Mouse (Mus musculus) hindbrain, embryonic 12.5 days (tissue): ENCODE results near the gene Hnrnpa1. TPM values are rescaled to one million over a fixed set of nuclear protein-coding genes. Genes with fewer than 3 reads are reported as not detected.

Experiments
- ATAC-seq: fragments of 200-750 bp; cut with Nextera tagmentation; 2 replicates; pipeline ENCODE4 v1.8.0; 2017; ENCODE audit warnings: moderate TSS enrichment; ENCODE audit not compliant: low FRiP score
- H3K27ac ChIP-seq: fragments of 300-500 bp; sonication (generic); 2 replicates; pipeline ENCODE4 v1.5.1; 2016; ENCODE audit warnings: mild to moderate bottlenecking
- H3K27me3 ChIP-seq: fragments of 300-500 bp; sonication (generic); 2 replicates; pipeline ENCODE4 v1.6.1; 2016; ENCODE audit warnings: mild to moderate bottlenecking
- H3K36me3 ChIP-seq: fragments of 300-500 bp; sonication (generic); 2 replicates; pipeline ENCODE4 v1.6.1; 2016; ENCODE audit warnings: mild to moderate bottlenecking
- H3K4me1 ChIP-seq: fragments of 300-500 bp; sonication (generic); 2 replicates; pipeline ENCODE4 v1.6.1; 2016
- H3K4me2 ChIP-seq: fragments of 300-500 bp; sonication (generic); replicated peaks from 2 replicates; pipeline ENCODE4 v1.6.1; 2016; ENCODE audit warnings: mild to moderate bottlenecking
- H3K4me3 ChIP-seq: fragments of 300-500 bp; sonication (generic); 2 replicates; pipeline ENCODE4 v1.5.1; 2016; ENCODE audit warnings: mild to moderate bottlenecking
- H3K9ac ChIP-seq: fragments of 300-500 bp; sonication (generic); 2 replicates; pipeline ENCODE4 v1.6.1; 2016; ENCODE audit warnings: mild to moderate bottlenecking, moderate library complexity
- H3K9me3 ChIP-seq: fragments of 300-500 bp; sonication (generic); replicated peaks from 2 replicates; pipeline ENCODE4 v1.6.1; 2016; ENCODE audit warnings: mild to moderate bottlenecking
- WGBS: fragments of 180-500 bp; shearing (Covaris S2); methylation state at CpG from one replicate; pipeline ENCODE4 v1.1.7; 2016; 5-methylcytosine and 5-hydroxymethylcytosine counted together
- polyA plus RNA-seq: library from polyadenylated mRNA; unstranded; fragments of >200 nt; fragmentation: Nextera tagmentation; extraction: Ambion mirVana; gene quantifications from 2 replicates; pipeline ENCODE4 v1.2.1, GENCODE M21; 2016

Hnrnpa1 gene
- polyA plus RNA-seq: 1,137 and 1,149 TPM in 2 replicates

DNA sequence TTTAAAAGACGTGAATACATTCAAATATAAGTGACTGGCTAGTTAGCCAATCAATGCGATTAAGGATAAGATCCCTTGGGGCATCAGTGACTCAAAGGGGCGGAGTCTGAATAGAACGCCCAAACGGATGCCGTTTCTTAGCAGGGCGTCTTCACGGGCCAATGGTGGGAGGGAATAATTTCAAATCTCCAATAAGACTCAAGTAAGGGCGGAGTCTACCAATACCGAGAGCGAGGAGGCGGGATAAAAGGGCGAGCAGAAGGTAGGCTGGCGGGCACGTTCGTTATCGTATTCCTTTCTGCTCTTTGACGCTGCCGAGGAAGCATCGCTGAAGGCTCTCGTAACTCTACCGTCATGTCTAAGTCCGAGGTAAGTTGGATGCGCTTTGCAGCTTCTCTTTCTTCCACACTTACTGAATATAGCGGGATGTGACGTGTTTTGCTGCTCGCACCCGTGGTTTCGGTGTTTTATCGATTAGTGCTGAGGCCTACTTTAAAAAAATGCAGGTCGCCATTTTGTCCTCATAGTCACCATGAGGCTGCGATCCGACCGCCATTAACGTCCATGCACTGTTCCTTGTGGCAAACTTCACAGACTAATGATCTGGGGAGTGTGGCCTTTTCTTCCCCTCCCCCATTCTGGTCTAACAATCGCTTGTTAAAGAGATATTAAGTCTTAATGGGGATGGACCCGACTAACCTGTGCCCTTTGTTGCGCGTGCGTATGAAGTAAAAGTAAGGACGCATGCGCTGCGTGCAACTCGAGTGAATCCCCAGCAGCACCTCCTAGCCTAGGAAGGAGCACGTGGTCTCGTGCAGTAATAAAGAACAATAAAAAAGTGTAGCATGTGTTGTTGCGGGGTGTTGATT lies at the start of gene Hnrnpa1:
Gene Hnrnpa1 (plus strand): TSS at position 273 of the 869 bp plus-strand sequence.
- Histone ChIP-seq H3K9me3 (no peaks in the 10 kb centered on the region), H3K27ac (peak within 1 kb of the TSS; percentile 89), H3K36me3 (peaks cover 35% of the 10 kb centered on the region), H3K4me1 (peaks cover 37% of the 10 kb centered on the region), H3K9ac (peak within 1 kb of the TSS; percentile 78), H3K27me3 (no peaks in the 10 kb centered on the region), H3K4me3 (peak within 1 kb of the TSS; percentile 66), H3K4me2 (peak within 1 kb of the TSS; percentile 86)
- peak; percentile 92 for ATAC-seq
- under 1% methylated on average over 47 of the region's 47 CpGs for WGBS

DNA sequence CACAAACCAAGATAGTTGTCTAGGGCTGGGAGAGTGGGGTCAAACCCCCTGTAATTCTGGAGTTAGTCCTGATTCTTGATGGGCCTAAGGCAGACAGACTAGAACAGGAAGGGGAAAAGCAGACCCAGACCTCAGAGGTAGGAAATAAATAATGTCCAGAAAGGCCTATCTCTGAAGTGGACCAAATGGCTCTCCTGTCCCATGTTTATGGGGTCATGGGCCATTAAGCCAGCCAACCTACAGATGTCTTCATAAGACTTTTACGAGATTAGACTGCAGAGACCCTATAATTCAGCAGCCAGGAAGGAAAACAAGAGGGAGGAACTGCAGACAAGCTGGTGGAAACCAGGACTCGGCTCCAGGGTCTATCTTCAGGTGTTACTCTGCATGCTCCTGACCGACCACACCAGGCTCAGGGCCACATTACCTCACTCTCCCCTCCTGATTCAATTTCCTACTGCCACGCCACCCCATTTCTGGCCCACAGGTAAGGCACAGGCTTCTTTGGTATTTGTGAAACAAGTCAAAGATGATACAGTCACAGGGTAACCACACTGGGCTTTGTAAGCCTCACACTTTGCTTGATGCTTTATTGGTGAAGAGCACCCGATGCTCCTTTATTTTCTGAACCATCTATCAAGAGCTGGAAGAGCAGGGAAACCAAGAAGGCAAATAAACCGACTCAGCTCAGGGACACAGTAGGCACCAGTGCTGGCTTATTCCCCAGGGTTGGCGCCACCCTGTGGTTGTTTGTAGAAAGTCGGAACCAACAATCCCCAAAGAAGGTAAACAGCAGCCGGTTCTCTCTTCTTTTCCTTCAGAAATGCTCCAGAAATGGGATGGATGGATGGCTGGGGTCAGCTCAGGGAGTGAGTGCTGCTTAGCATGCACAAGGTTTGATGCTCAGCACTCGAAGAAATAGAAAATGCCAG lies 49.4 kb upstream of the Hnrnpa1 start:
- no peak overlapping the region for H3K4me2 ChIP-seq
- no peak overlapping the region for H3K4me3 ChIP-seq
- H3K9me3 ChIP-seq: no peaks in the 10 kb centered on the region
- H3K9ac ChIP-seq: no peak overlapping the region
- H3K27me3 ChIP-seq: no peaks in the 10 kb centered on the region
- H3K36me3 ChIP-seq: peaks cover 41% of the 10 kb centered on the region
- no peak for ATAC-seq
- no peaks in the 10 kb centered on the region for H3K4me1 ChIP-seq
- no peak overlapping the region for H3K27ac ChIP-seq
- 70% methylated on average over 10 of the region's 10 CpGs for WGBS

DNA sequence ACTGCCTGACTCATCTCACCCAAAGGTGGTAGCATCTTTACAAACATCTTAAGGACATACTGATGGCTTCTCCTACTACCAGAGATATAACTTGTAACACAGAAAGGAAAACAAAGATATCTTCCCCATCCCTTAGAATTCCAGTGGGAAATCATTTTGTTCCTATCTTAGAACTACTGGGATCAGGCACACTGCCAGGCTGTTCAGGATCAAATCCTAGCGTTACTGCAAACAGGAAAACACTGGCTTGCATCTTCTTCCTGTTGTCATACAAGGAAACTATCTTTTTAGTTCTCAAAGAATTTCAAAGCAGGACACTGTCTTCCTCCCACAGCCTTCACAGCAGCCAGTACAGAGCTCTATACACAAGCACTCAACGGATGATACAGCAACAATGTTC lies 46.6 kb upstream of the Hnrnpa1 start:
- Histone ChIP-seq H3K4me1 (no peaks in the 10 kb centered on the region), H3K27ac (no peak overlapping the region), H3K4me2 (no peak overlapping the region), H3K9ac (no peak overlapping the region), H3K4me3 (no peak overlapping the region), H3K36me3 (peaks cover 67% of the 10 kb centered on the region), H3K27me3 (no peaks in the 10 kb centered on the region), H3K9me3 (no peaks in the 10 kb centered on the region)
- 89% methylated on average over 2 of the region's 2 CpGs for WGBS
- ATAC-seq: no peak

DNA sequence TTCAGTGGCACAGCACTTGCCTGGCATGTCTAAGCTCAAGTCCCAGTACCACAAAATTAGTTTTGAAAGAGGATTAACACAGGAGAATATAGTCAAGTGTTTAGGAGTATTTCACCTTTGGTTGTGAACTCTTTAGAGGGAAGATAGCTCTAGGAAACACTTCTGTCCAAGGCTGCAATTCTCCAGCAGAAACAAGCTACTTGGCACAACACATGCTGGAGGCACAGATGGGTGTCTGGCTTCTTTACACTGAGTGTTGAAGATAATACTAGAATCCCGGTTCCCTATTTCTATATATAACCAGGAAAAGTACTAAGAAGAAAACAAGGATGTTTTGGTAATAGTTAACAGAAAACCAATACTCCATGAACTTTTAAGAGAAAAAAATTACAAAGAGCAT lies 43.4 kb upstream of the Hnrnpa1 start:
- no peak for ATAC-seq
- no peak overlapping the region for H3K9ac ChIP-seq
- no peaks in the 10 kb centered on the region for H3K27me3 ChIP-seq
- H3K4me1 ChIP-seq: no peaks in the 10 kb centered on the region
- 96% methylated on average over 1 of the region's 1 CpGs for WGBS
- H3K27ac ChIP-seq: no peak overlapping the region
- no peaks in the 10 kb centered on the region for H3K9me3 ChIP-seq
- no peak overlapping the region for H3K4me2 ChIP-seq
- no peak overlapping the region for H3K4me3 ChIP-seq
- H3K36me3 ChIP-seq: peaks cover 71% of the 10 kb centered on the region

DNA sequence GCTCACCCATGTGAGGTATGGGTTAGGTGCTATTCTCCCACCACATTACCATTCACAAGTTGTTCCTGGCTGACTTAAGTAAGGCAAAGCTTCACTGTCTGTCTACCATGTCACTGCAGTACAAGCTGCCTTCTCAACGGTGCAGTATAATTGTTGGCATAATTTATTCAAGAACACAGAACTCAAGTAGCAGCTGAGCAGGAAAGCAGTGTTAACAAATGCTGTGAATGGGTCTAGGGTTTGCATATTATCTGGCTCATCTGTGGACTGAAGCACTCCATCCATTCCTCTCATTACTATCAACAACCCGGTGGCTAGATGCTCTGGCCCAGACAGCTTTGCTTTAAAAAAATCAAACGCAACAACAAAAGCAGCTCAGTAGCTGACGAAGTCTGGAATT lies 42.4 kb upstream of the Hnrnpa1 start:
- no peak overlapping the region for H3K27ac ChIP-seq
- ATAC-seq: no peak
- no peaks in the 10 kb centered on the region for H3K4me1 ChIP-seq
- no peak overlapping the region for H3K9ac ChIP-seq
- no peak overlapping the region for H3K4me2 ChIP-seq
- no peak overlapping the region for H3K4me3 ChIP-seq
- H3K9me3 ChIP-seq: no peaks in the 10 kb centered on the region
- H3K36me3 ChIP-seq: peaks cover 70% of the 10 kb centered on the region
- no peaks in the 10 kb centered on the region for H3K27me3 ChIP-seq
- 87% methylated on average over 4 of the region's 4 CpGs for WGBS

DNA sequence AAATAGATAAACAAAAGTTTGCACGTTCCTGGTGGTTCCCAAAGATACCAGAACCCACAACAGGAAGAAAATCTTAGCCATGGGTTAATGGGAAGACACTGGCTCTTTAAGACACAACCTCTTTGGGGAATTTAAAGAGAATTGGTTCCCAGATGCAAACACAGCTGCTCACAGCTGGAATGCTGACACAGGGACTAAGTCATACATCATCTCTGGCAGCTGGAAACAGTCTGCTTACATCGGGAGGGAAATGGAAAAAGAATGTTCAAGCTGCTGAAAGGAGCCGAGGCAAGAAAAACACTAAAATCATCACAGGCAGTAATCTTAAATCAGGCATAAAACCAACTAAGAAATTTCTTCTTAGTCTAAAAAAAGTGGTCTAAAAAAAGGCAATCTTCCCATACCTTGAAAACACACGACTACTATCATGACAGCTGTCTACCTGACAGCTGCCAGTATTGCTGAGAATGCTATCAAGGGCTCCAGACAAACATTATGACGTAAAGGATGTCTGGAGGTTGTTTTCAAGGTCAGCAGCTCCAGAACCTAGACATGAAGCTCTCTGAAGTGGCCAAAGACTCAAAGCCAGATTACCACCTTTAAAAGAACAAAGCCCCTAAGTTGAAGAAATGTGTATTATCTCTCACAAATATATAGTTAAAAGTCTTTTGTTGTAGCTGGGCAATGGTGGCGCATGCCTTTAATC lies 38.0 kb upstream of the Hnrnpa1 start:
- Histone ChIP-seq H3K27me3 (no peaks in the 10 kb centered on the region), H3K9ac (no peak overlapping the region), H3K4me3 (no peak overlapping the region), H3K4me1 (no peaks in the 10 kb centered on the region), H3K27ac (peak overlapping the region; percentile 35), H3K4me2 (no peak overlapping the region), H3K9me3 (no peaks in the 10 kb centered on the region), H3K36me3 (peaks cover 71% of the 10 kb centered on the region)
- ATAC-seq: no peak
- 61% methylated on average over 6 of the region's 6 CpGs for WGBS

DNA sequence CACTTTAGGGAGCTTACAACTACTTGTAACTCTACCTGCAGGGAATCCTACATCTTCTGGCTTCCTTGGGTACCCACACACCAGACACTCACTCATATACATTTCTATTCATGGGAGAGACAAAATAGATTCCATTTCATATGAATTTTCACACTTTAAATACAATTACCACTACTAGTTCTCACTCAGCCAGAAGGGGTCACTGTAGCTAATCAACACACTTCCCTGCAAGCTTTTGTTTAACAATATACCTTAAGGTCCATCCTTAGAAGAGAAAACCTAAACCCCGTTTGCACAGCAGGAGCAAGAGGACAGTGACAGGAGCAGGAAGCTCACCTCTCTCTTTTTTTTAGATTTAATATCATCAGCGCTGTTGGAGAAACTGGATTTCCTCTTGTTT lies 35.1 kb upstream of the Hnrnpa1 start:
- H3K36me3 ChIP-seq: peaks cover 71% of the 10 kb centered on the region
- H3K9ac ChIP-seq: no peak overlapping the region
- H3K27me3 ChIP-seq: no peaks in the 10 kb centered on the region
- ATAC-seq: no peak
- H3K4me3 ChIP-seq: no peak overlapping the region
- no peak overlapping the region for H3K27ac ChIP-seq
- H3K4me1 ChIP-seq: no peaks in the 10 kb centered on the region
- no peaks in the 10 kb centered on the region for H3K9me3 ChIP-seq
- no peak overlapping the region for H3K4me2 ChIP-seq
- WGBS: 62% methylated on average over 2 of the region's 2 CpGs

DNA sequence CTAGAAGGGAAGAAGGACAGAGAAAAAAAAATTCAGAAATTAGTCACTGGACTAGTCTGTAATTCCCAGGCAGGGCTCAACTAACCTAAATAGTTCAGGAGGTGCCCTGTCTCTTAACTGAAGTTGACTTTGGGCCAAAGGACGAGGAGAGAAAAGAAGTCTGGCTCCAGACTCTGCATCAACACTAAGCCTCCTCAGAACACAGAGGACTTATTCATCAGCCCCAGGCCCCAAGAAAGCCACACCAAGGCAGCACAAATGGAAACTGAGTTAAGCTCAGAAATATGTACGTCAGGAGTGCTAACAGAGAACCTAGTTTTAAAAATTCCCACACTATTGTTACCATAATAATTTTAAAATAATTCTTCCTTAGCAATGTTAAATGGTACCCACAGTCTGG lies 26.1 kb upstream of the Hnrnpa1 start:
- H3K9ac ChIP-seq: peak overlapping the region; percentile 42; the same call in 1 of the 2 replicates
- peaks cover 37% of the 10 kb centered on the region for H3K36me3 ChIP-seq
- 0 out of 2 replicates have a peak, but pooled peaks have one; percentile 16 for ATAC-seq
- H3K27me3 ChIP-seq: no peaks in the 10 kb centered on the region
- peaks cover 27% of the 10 kb centered on the region for H3K4me1 ChIP-seq
- H3K9me3 ChIP-seq: no peaks in the 10 kb centered on the region
- H3K27ac ChIP-seq: peak overlapping the region; percentile 78
- peak overlapping the region; percentile 27 for H3K4me3 ChIP-seq
- WGBS: 26% methylated on average over 2 of the region's 2 CpGs
- peak overlapping the region; percentile 52 for H3K4me2 ChIP-seq

DNA sequence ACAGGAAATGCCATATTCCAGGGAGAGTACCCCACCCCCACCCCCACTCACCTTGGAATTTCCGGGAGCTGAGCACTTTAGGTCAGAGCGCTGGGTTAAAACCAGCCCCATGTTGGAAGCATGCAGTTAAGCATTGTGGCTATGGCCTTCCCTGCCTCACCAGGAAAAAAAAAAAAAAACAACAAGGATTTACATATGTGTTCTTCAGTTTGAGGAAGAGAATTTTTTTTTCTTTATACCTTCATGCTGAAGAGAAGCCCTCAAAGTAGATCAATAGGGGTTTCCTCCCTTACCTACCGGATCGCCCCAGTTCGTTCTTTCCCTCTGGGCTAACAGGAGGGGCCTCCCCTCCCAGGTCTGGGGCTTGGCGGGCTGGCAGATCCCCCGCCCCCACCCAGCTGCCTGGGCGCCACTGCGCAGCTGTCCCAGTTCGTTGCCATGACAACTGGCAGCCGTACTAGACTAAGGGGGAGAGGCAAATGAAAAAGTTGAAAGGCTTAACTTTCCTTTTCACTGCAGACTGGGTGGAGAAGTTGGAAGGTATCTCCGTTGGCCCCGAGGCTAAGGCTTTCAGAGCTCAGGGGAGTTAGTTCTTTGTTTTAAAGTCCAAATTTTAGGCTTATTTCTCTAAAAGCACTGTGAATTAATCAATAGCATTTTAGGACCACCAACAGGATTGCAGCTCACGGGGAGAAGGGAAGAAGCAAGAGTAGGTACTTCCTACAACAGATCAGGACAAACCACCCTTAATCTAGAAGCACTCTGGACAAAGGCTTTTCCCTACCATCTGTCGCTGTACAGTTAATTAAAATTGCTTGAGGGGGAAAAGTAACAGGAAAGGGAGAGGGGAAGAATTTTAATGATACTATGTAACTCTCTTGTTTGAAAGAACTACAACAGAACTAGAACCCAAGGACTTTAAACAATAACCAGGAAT lies 25.0 kb upstream of the Hnrnpa1 start:
- Histone ChIP-seq H3K27ac (peak overlapping the region; percentile 92), H3K4me3 (peak overlapping the region; percentile 39), H3K4me1 (peaks cover 27% of the 10 kb centered on the region), H3K9me3 (no peaks in the 10 kb centered on the region), H3K9ac (peak overlapping the region; percentile 47), H3K27me3 (no peaks in the 10 kb centered on the region), H3K36me3 (peaks cover 26% of the 10 kb centered on the region), H3K4me2 (peak overlapping the region; percentile 52)
- WGBS: 0% methylated on average over 15 of the region's 15 CpGs
- peak; percentile 96 for ATAC-seq

DNA sequence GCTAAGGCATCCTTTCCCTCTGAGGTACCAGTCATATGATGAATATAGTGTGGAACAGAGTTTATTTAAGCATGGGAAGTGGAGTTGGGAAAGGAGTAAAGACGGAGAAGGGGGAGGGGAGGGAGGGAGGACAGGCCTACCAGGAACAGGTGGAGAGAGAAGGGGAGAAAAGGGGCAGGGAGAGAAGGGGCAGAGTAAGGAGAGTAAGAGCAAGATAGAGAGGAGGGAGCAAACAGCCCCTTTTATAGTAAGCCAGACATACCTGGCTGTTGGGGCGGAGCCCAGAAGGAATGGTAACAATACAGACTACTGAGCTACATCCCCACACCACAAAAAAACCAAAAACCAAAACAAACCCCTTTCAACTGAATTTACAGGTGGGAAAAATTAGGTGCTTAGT lies 24.2 kb upstream of the Hnrnpa1 start:
- H3K9me3 ChIP-seq: no peaks in the 10 kb centered on the region
- ATAC-seq: no peak
- H3K27me3 ChIP-seq: no peaks in the 10 kb centered on the region
- H3K36me3 ChIP-seq: peaks cover 18% of the 10 kb centered on the region
- 19% methylated on average over 2 of the region's 2 CpGs for WGBS
- H3K4me1 ChIP-seq: peaks cover 31% of the 10 kb centered on the region
- H3K4me2 ChIP-seq: peak overlapping the region; percentile 52
- H3K27ac ChIP-seq: peak overlapping the region; percentile 92
- H3K9ac ChIP-seq: peak overlapping the region; percentile 8; the same call in 1 of the 2 replicates
- no peak overlapping the region for H3K4me3 ChIP-seq

DNA sequence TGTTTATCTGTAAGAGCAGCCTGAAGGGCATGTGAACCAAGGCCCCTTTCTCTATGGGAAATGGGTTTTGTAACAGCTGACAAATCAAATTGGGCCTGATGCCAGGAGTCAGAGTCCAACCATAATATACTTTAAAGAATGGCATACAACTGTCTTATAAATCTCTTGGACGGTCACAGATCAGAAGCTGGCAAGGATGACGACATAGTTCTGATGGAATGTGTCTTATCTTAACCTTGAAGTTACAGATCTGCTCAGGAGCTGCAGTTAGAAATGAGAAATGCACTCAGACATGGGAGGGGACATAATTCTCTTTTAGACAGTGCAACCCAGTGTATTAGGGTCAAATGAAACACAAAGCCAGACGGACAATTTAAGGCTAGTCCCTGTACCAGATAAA lies 19.4 kb upstream of the Hnrnpa1 start:
- ATAC-seq: no peak
- Histone ChIP-seq H3K4me1 (peaks cover 16% of the 10 kb centered on the region), H3K4me2 (no peak overlapping the region), H3K9me3 (no peaks in the 10 kb centered on the region), H3K27me3 (no peaks in the 10 kb centered on the region), H3K9ac (no peak overlapping the region), H3K4me3 (no peak overlapping the region), H3K36me3 (no peaks in the 10 kb centered on the region), H3K27ac (peak overlapping the region; percentile 36)
- 69% methylated on average over 3 of the region's 3 CpGs for WGBS
